Mouse (Mus musculus): ENCODE results near the gene Lrrfip2.

Lrrfip2 gene

GRCm38 (mm10) chr9:111161213-111161612, 43.8 kb downstream of the Lrrfip2 start:
- peak; percentile 37 for DNase-seq (ENCODE audit: low read depth, low spot score)

- DNase-seq (ENCODE audit: low read depth, low spot score), result no peak
Measured at GRCm38 (mm10) chr9:111166612-111167011, 49.2 kb downstream of the Lrrfip2 start.

GRCm38 (mm10) chr9:111170430-111170829, 53.0 kb downstream of the Lrrfip2 start:
- no peak for DNase-seq (ENCODE audit: low read depth, low spot score)

GRCm38 (mm10) chr9:111174071-111174470, 56.7 kb downstream of the Lrrfip2 start:
- no peak for DNase-seq (ENCODE audit: low read depth, low spot score)

GRCm38 (mm10) chr9:111178971-111179370, 61.6 kb downstream of the Lrrfip2 start:
- DNase-seq (ENCODE audit: low read depth, low spot score), result no peak

- no peak for DNase-seq (ENCODE audit: low read depth, low spot score)
Measured at GRCm38 (mm10) chr9:111182176-111182575, 64.8 kb downstream of the Lrrfip2 start.

- DNase-seq (ENCODE audit: low read depth, low spot score), result no peak
Measured at GRCm38 (mm10) chr9:111184929-111185328, 67.5 kb downstream of the Lrrfip2 start.

- no peak for DNase-seq (ENCODE audit: low read depth, low spot score)
Measured at GRCm38 (mm10) chr9:111186861-111187260, 69.5 kb downstream of the Lrrfip2 start.

- no peak for DNase-seq (ENCODE audit: low read depth, low spot score)
Measured at GRCm38 (mm10) chr9:111188731-111189130, 71.3 kb downstream of the Lrrfip2 start.

GRCm38 (mm10) chr9:111193211-111193610, 75.8 kb downstream of the Lrrfip2 start:
- DNase-seq (ENCODE audit: low read depth, low spot score), result no peak

GRCm38 (mm10) chr9:111197116-111197515, 79.7 kb downstream of the Lrrfip2 start:
- no peak for DNase-seq (ENCODE audit: low read depth, low spot score)

GRCm38 (mm10) chr9:111197712-111198111, 80.3 kb downstream of the Lrrfip2 start:
- no peak for DNase-seq (ENCODE audit: low read depth, low spot score)

GRCm38 (mm10) chr9:111198332-111198731, 80.9 kb downstream of the Lrrfip2 start:
- no peak for DNase-seq (ENCODE audit: low read depth, low spot score)

GRCm38 (mm10) chr9:111200208-111200607, 82.8 kb downstream of the Lrrfip2 start:
- no peak for DNase-seq (ENCODE audit: low read depth, low spot score)

- no peak for DNase-seq (ENCODE audit: low read depth, low spot score)
Measured at GRCm38 (mm10) chr9:111204601-111205375, 87.4 kb downstream of the Lrrfip2 start.

GRCm38 (mm10) chr9:111207683-111208082, 90.3 kb downstream of the Lrrfip2 start:
- no peak for DNase-seq (ENCODE audit: low read depth, low spot score)

GRCm38 (mm10) chr9:111208185-111208584, 90.8 kb downstream of the Lrrfip2 start:
- no peak for DNase-seq (ENCODE audit: low read depth, low spot score)

GRCm38 (mm10) chr9:111209158-111209699, 91.8 kb downstream of the Lrrfip2 start:
- no peak for DNase-seq (ENCODE audit: low read depth, low spot score)

- no peak for DNase-seq (ENCODE audit: low read depth, low spot score)
Measured at GRCm38 (mm10) chr9:111210412-111210811, 93.0 kb downstream of the Lrrfip2 start.

GRCm38 (mm10) chr9:111211122-111212041, 94.0 kb downstream of the Lrrfip2 start:
- no peak for DNase-seq (ENCODE audit: low read depth, low spot score)

- no peak for DNase-seq (ENCODE audit: low read depth, low spot score)
Measured at GRCm38 (mm10) chr9:111213501-111213900, 96.1 kb downstream of the Lrrfip2 start.

- no peak for DNase-seq (ENCODE audit: low read depth, low spot score)
Measured at GRCm38 (mm10) chr9:111216424-111216823, 99.0 kb downstream of the Lrrfip2 start.
